Mouse (Mus musculus): ENCODE data around the gene Hcn4.

Hcn4 gene

DNA sequence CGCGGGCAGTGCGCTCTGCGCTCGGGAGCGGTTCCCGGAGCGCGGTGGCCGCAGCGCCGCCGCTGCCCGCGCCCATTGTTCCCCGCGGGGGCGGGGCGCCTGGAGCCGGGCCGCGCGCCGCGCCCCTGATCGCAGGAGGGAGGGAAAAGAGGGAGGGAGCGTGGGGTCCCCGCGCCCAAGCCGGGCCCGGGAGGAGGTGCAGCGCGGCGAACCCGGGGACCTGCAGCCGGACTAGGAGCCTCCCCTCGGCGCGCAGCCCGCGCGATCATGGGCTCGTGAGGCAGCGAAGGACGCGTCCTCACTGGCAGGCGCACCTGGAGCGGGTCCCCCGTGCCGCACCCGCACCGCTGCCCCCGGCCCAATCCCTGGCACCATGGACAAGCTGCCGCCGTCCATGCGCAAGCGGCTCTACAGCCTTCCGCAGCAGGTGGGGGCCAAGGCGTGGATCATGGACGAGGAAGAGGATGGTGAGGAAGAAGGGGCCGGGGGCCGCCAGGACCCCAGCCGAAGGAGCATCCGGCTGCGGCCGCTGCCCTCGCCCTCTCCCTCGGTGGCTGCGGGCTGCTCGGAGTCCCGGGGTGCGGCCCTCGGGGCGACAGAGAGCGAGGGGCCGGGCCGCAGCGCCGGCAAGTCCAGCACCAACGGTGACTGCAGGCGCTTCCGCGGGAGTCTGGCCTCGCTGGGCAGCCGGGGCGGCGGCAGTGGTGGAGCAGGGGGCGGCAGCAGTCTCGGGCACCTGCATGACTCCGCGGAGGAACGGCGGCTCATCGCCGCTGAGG is at the start of gene Hcn4:
Gene Hcn4 (plus strand): TSS at position 274 of the 779 bp plus-strand sequence.
- peak; percentile 44 to 51 for DNase-seq

DNA sequence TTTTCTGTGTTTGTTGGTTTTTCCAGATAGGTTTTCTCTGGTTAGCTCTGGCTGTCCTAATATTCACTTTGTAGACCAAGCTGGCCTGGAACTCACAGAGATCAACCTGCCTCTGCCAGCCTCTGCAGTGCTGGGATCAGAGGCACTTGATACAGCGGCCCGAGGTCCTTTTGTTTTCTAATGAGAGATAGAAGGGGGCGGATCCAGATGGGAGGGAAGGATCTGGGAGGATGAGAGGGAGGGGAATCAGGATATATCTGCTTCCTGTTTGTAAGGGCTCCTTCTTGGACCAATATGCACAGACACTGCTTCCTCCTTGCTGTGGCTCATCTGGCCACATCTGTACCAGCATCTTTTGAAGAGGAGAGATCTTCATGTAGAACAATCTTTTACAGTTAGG is 48.5 kb upstream of the Hcn4 start:
- no peak for DNase-seq

DNA sequence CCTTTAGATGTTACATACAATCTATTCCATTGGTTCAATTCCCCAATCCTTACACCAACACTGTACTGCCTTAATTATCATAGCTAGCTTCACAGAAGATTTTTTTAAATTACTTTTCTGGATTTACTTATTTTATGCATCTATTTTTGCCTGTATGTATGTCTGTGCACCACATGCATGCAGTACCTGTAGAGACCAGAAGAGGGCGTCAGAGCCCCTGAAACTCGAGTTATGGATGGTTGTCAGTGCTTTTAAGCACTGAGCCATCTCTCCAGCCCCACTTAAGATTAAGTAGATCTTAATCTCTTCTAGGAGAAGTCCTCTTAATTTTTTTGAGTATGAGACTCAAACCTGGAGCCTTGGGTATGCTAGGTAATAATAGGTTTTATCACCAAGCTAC is 47.8 kb upstream of the Hcn4 start:
- no peak for DNase-seq

DNA sequence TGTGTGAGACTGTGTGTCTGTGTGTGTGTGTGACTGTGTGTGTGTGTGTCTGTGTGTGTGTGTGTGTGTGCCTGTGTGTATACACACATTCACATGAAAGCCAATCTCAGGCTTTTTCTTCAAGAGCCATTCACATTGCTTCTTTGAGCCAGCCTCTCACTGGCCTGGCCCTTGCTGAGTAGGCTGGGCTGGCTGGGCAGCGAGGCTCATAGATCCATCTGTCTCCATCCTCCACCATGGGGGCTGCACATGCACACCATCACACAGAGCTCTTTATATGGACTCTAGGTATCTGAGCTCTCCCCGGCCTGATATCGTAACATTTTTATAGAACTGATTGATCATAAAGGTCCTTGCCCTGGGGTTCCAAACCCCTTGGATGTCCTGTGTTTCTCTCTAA is 33.7 kb upstream of the Hcn4 start:
- DNase-seq: no peak

DNA sequence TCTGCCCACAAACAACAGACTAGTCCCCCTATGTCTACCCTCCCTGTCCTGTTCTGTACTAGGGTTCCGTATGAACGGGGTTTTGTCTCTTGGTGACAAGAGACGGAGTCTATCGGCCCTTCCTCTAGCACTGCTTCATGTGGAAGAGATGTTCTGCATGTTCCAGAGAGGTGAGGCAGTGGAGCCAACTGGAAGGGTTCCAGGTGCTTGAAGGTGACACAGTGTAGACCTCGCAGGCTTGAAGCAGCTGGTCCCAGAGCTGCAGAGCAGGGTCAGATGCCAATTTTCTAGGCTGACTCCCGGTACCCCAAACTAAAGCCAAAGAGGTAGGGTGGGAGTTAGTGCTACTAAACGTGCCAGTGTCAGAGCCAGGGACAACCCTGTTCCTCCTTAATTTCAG is 25.1 kb upstream of the Hcn4 start:
- peak; percentile 15 to 41 for DNase-seq

DNA sequence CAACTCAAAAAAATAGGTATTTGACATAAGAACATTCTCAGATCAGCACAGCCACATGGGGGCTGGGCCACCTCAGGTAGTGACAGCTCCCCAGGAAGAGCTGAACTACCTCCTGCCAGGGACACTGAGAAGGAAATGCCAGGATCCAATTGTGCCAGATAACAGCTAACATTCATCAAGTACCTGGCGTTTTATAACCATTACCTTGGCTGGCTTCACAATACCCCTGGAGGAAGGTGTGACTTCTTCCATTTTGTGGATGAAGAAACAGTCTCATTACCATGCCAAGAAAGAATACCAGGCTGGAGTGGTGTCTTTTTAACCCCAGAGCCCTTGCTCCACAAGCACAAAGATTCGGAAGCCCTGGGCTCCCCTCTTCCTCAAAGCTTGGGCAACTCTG is 21.8 kb upstream of the Hcn4 start:
- no peak for DNase-seq

DNA sequence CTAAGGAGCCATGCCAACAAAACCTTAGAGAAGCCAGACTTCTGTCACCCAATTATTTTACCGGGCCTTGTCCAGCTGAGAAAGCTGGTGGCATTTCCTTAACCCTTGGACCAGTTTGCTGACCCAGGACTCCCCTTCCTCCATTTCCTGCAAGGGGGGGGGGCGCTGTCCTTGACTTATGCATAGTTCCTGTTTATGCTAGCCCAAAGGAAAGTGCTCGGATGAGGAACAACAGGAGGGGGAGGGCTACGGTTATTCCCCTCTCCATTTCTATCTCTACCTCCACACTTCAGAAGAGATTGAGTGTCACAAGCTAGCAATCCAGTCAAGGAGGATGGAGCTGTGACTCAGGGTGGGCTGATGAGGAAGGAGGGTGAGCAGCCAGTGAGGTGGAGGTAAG is 20.9 kb upstream of the Hcn4 start:
- DNase-seq: no peak

DNA sequence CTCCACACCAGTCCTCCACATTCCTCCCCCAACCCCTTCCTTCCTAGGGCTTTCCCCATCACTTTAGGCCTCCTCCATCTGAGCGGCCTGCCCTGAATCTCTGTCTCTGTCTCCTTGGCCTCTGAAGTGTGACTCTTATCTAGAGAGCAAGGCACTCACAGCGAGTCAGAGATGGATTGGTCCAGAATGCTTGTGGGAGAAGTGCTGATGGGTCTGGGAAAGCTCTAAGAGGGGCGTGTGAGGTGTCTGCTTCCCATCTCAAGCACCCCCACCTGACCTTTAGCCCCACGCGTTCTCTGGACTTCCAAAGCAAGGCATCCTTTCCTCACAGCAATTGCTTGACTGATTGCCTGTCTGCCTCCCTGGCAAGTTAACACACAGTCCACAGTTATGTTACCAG is 20.4 kb upstream of the Hcn4 start:
- DNase-seq: no peak

DNA sequence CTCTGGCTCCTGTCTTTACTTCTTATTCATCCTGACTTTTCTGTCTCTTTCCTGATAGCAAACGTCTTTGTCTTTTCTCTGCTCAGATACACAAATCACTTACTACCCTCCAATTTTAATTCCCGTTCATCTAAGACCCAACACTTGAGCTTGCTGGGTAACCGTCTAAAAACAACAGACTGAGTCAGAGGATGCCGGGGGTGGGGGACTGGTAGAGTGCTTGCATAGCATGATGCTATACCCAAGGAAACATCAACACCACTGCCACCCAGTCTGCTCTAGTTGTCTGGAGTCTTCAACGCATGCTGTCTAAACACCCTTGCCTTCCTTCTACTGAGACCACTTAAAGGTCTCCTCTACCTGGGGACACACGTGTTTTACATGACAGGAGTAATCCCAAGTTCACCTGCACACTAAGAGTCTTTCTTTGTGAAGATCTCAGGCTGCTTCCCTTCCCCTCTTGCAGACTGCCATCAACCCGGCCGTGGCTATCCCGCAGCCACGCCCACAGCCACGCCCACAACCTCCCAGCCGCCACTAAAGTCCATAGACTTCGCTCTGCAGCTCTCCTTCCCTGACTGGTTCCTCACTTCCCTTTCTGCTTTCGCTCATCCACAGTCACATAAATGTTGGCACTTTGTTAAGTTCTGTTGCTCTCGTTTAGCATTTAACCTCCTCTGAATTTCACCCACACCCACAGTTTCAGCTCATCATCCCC is 17.5 kb upstream of the Hcn4 start:
- DNase-seq: peak; percentile 35 to 65

DNA sequence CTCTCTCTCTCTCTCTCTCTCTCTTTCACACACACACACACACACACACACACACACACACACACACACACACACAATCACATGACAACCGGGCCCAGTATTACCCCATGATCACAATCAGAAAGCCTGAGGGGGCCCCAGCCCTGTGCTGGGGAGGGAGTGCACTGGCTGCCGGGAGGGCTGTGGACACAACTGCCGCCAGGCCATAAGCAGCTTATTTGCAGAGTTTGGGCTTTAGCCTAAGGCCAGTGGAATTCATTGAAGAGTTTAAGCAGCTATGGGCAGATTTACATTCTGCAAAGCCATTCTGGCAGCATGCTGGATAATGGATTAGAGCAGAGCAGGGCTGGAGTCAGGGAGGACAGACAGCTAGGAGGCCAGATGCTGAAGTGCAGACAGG is 12.0 kb upstream of the Hcn4 start:
- no peak for DNase-seq

DNA sequence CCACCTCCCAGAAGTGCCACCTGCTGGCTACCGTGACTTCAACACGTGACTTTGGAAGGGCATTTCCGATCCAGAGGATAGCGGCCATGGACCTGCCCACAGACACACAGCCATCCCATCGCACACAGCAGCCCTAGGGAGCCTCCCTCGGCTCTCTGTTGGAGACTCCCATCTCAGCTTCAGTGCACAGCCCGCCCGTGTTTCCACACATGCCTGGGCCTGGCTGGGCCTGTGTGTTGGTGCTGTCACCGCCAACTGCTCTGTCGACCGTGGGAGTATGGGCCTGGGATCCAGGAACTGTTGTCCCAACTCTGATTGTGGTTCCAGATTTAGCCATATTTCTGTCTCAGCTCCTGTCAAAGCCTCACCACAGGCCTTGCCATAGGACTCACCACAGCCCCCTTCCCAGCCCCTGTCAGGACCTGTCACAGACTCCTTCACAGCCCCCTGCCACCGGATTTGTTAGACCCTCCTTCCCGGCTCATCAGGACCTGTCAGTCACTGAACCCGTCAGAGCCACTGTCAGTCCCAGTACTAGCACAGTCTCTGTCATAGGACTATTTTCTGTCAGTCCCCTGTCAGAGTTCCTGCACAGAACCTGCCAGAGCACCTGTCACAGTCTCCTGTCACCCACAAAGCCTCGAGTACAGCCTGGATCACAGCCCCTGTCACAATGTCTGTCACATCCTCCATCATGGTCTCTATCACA is 7.5 kb upstream of the Hcn4 start:
- DNase-seq: no peak

DNA sequence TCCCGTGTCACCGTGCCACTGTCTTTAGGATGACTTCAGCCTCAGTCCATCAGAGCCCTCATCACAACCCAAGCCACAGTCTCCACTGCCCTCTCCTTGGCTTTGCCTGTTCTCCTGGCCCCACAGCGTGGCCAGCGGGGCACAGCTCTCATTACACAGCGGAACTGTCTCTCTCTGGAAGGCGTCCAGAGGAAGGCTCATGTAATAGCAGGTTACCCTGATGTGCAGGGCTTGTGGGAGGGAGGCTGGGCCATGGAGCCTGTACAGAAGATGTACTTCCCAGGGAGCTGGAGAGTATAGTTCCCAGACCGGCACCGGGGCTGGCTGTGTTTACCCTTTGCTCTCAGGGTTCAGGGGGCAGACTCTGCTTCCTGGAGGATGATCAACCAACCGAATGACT is 6.8 kb upstream of the Hcn4 start:
- no peak for DNase-seq

DNA sequence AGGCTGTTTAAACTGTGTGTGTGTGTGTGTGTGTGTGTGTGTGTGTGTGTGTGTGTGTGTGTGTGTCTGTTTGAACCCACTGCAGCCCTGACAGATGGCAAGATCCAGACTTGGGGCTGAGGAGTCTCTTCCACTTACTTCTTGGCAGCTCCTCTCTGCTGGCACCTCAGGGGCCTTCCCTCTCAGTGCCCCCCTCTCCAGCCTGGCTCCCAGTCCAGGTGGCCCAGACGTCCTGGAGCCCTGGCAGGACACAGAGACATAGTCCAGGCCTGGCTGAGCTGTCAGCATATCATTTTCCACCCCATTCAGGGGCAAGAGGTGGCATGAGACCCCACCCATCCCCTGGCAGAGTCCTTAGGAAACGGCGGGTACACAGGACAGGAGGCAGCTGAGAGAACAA is 5.5 kb upstream of the Hcn4 start:
- no peak for DNase-seq

DNA sequence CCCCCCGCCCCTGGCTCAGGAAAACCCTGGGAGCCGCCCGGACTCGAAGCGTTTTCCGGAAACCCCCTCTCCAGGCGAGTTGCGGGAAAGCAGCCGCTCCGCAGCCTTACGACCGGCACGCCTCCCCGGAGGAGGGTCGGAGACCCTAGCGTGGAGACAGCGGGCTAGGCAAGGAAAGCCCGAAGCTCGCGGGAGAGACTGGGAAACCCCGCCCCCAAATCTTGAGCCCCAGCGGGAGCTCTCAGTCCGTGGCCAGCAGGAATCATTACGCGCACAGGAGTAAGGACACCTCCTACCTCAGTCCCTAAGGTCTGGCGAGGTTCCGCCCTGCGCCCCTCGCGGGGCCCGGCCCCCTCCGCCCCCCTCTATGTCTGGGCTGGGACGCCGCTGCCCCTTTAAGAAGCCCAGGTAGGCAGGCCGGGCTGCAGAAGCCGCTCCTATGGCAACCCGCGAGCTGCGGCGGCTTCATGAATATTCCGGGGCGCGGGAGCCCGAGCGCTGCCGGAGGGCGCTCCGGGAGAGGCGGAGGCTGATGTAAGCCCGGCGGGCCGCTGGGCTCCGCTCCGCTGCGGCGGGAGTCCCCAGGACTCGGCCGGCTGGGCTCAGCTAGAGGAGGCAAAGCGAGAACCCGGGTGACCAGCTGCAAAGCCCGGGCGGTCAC is 651 bp upstream of the Hcn4 start:
- peak; percentile 69 to 76 for DNase-seq

DNA sequence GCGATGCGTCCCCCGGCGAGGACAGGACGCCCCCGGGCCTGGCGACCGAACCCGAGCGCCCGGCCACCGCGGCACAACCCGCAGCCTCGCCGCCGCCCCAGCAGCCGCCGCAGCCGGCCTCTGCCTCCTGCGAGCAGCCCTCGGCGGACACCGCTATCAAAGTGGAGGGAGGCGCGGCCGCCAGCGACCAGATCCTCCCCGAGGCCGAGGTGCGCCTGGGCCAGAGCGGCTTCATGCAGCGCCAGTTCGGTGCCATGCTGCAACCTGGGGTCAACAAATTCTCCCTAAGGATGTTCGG is 655 bp downstream of the Hcn4 start:
- DNase-seq: peak; percentile 43 to 57

DNA sequence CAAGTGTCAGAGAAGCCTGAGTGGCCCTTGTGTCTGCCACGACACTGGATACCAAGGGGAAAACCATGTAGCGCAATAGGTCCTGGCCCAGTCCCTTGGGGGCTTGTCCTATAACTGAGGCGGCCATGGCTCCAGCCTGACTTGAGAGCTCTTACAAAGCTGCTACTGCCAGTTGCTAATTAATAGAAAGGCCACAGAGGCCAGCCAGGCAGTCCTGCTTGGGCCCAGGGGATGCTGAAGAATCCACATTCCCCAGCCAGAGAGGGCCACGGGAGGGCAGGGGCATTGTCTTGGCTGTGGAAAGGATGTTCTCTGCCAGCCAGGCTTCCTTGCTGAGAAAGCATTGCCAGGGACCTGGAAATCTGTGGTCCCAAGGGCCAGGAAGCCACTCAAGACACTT is 6.4 kb downstream of the Hcn4 start:
- DNase-seq: no peak

DNA sequence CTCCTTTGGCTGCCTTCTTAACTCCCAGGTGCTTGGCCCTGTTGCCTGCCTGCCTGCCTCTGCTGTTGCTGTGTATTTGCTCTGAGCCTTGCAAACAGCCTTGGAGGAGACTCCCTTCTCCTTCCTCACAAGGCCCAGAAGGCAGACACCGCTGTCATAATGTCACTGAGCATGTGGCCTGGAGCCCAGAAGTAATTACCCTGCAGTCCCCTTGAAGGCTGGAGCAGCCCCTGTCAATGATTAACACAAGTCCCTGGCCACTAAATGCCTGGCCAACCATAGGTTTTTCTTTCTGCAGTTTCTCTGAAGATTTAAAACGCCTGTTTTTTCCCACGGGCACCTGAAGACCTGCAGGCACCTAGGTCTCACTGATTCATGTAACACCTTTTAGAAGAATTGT is 9.7 kb downstream of the Hcn4 start:
- DNase-seq: no peak

DNA sequence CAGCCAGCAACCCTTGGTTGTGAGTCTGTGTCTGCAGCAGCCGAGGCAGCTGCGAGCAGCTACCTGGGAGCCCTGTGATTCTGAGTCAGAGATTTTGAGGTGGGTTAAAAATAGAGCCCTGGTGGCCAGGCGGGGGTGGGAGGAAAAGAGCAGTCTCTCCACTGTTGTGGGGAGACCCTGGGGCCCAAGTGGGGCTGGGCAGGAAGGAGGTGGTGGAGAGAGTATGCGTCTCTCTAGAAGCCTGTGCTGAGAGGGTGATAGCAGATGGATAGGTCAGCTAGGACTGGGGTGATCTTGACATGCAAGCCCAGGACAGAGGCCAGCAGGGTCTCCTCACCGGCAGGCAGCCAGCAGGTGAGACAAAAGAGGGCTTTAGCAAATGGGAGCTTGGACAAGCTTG is 14.0 kb downstream of the Hcn4 start:
- no peak for DNase-seq

DNA sequence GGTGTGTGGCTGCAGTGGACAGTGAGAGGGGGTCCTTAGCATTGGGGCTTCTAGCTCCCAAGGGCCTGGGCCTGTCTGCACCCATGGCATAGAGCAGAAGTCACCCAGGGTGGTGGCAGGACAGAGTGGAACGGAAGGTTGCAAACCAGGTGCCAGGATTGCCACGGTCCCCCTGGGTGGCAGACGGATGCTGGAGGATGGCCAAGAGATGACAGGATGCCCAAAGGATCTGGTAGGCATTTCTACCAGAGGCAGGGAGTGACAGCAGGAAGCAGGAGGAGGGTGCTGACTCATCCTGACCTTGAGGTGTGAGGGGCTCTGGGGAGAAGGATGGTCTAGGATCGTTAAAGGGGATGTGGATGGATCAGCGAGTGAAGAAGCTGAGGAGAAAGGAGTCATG is 15.3 kb downstream of the Hcn4 start:
- peak; percentile 47 to 55 for DNase-seq

DNA sequence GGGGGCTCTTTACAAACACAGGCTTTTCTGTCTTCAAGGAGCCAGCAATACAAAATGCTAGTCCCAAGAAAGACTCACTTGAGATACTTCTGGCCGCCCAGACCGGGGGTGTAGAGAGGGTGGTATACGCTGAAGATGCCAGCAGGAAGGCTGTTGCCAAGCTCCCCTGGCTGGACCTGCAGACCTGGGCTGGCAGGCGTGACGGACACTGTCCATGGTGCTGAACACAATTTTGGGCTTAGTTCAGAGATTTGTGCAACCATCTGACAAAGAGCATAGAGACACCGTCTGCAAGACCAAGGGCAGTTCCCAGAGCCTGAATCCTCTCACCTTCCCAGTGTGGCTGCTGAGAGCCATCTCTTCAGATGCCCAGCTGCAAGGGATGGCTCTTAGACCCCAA is 18.4 kb downstream of the Hcn4 start:
- peak; percentile 63 to 68 for DNase-seq

DNA sequence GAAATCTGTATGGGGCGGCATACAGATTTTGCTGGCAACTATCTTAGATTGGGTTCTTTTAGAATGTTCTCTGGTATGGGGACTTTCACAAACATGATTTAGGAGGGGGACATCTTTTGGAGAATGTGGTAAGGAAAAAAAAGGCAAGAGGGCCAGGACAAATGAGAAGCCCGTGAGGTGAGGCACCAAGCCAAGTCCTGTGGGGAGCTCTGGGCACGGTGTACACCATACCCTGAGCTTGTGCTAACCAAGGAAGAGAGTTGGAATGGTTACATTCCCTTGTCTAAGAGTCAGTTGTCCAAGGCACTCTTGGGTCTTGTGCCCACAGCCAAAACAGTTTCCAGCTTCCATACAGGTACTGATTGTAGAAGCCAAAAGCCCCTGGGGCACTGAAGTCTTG is 21.4 kb downstream of the Hcn4 start:
- DNase-seq: peak in 1 of 2 experiments; percentile 62

DNA sequence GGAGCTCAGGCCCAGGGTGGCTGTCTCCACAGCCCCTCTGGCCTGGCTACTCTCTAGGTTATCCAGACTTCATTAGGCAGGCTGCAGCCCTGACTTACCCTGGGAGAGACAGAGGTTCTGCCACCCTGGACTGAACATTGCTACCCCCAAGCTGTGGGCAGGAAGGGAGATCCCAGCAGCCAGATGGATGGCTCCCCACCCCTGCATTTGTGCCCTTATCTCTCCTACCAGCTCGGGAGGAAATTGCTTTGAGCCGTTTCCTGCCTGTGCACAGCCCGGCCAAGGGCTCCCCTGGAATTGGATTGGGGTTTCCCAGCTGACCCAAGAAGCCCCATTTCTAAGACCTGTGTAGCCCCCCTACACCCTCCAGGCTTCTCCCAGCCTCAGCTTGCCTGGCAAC is 23.8 kb downstream of the Hcn4 start:
- no peak for DNase-seq

DNA sequence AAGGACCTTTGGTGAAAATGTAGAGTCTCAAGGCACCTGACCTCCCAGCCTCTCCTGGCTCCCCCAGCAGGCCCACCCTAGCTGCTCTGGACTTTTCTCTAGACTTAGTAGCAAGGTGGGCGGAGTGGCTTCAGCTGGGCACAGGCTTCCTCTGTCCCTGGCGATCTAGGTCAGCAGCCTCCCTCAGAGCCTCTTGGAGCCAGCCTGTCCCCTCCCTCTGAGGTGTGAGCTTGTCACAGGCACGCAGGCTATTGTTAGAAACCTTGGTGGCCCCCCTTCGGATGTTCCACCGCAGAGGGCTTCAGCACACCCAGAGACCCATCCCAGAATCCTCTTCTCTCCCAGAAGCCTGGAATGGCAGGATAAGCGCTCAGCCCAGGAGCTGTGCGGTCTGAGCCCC is 24.5 kb downstream of the Hcn4 start:
- no peak for DNase-seq

Data from cerebellum, postnatal 25 days (tissue).